Mouse (Mus musculus) testis, adult 2 months (tissue): Measurements from ENCODE around the gene Pgpep1l.
"Not testable (repeated sequence)": the region's sequence is repeated elsewhere in the genome, so short reads cannot be mapped to it uniquely, and the experiment has no call there.

Source experiments
- CTCF ChIP-seq: fragments of 200-500 bp; IDR thresholded peaks from 2 replicates; pipeline ENCODE4 v1.5.1; 2012; ENCODE audit warnings: low read depth, mild to moderate bottlenecking, inconsistent platforms, low read length, moderate library complexity; ENCODE audit not compliant: control insufficient read depth, insufficient read depth, insufficient replicate concordance
- POLR2A ChIP-seq: fragments of 200-500 bp; IDR thresholded peaks from 2 replicates; pipeline ENCODE4 v1.6.1; 2012; ENCODE audit warnings: low read depth, mild to moderate bottlenecking, inconsistent platforms, low read length, moderate library complexity; ENCODE audit not compliant: control insufficient read depth

- not testable (repeated sequence) for TF ChIP-seq POLR2A, CTCF
These were observed 24.0 kb upstream of the Pgpep1l start for GRCm38 (mm10) chr7:68288000-68288399.
